Mouse (Mus musculus): ENCODE results near the gene Olfr412.

Olfr412 gene

GRCm38 (mm10) chr11:74413449-74413972 is 51.6 kb downstream of the Olfr412 start:
- no peak for DNase-seq (ENCODE audit: low read depth)

- no peak for DNase-seq (ENCODE audit: low read depth)
Measured at GRCm38 (mm10) chr11:74414112-74414511, 52.2 kb downstream of the Olfr412 start.

GRCm38 (mm10) chr11:74415736-74416135 is 53.9 kb downstream of the Olfr412 start:
- no peak for DNase-seq (ENCODE audit: low read depth)

Data from c-Kit-positive CD71-positive TER-119-negative erythroid progenitor cells, embryonic 14.5 days (primary cell).